In the genomic region with DNA sequence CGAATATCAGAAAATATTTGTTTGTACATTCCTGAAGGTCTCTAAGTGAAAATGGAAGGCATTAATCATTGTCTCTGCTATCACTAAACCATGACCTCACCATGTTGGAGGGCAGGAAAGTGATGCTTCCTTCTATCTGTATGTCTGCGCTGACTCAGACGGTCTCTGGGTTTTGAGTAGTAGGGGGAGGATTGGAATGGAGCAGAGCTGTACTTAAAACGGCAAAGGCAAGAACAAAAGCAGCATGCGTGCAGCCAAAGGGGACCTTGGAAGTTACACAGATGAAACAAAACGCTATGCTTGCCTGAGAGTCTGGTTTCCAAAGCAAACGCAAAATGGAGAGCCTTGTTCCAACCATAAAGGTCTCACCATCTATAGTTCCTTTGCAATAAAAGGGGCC, we compare ENCODE assay signal across 8 mouse cellular contexts. TPM values are rescaled to one million over a fixed set of nuclear protein-coding genes. Genes with fewer than 3 reads are reported as not detected.
A peak's percentile ranks its signal among the peaks of the same experiment; 100 is the strongest.
DNase-seq lines count a peak whose midpoint lies in the region; ATAC-seq and TF ChIP-seq lines count a peak whose summit lies in the region.

No protein-coding gene starts in this region.

- no peak for ATAC-seq in kidney, embryonic 14.5 days (ENCODE audit: low FRiP score, low TSS enrichment)
- ATAC-seq in forebrain, embryonic 15.5 days (replicated peaks): 0 out of 2 replicates have a peak, but pooled peaks have one; percentile 17
- ATAC-seq in midbrain, postnatal 0 days (ENCODE audit: low FRiP score): peak; percentile 53

- no peaks in the 10 kb centered on the region for H3K36me3 ChIP-seq in kidney, embryonic 14.5 days (ENCODE audit: control insufficient read depth, insufficient read depth, low read length)
- H3K36me3 ChIP-seq in forebrain, embryonic 15.5 days: peaks cover 6% of the 10 kb centered on the region; the same call in 1 of the 2 replicates
- no peaks in the 10 kb centered on the region for H3K36me3 ChIP-seq in midbrain, postnatal 0 days (ENCODE audit: insufficient read depth, low read length)

- no peak overlapping the region for H3K4me3 ChIP-seq in kidney, embryonic 14.5 days (ENCODE audit: low read length)
- no peak overlapping the region for H3K4me3 ChIP-seq in forebrain, embryonic 15.5 days
- H3K4me3 ChIP-seq in midbrain, postnatal 0 days (ENCODE audit: low read depth, low read length): no peak overlapping the region

- H3K4me1 ChIP-seq in kidney, embryonic 14.5 days (ENCODE audit: control insufficient read depth, insufficient read depth, low read length): peaks cover 22% of the 10 kb centered on the region
- peaks cover 35% of the 10 kb centered on the region for H3K4me1 ChIP-seq in forebrain, embryonic 15.5 days
- peaks cover 17% of the 10 kb centered on the region; the same call in 1 of the 2 replicates for H3K4me1 ChIP-seq in midbrain, postnatal 0 days (ENCODE audit: insufficient read depth, low read length)

- no peak overlapping the region for H3K4me2 ChIP-seq in kidney, embryonic 14.5 days (replicated peaks; ENCODE audit: low read depth, low read length)
- no peak overlapping the region for H3K4me2 ChIP-seq in forebrain, embryonic 15.5 days (replicated peaks)
- no peak overlapping the region for H3K4me2 ChIP-seq in midbrain, postnatal 0 days (ENCODE audit: low read depth, low read length, poor library complexity, severe bottlenecking)

- no peak for TF ChIP-seq CTCF in midbrain, postnatal 0 days (IDR thresholded peaks at IDR 0.05)

- H3K27me3 ChIP-seq in kidney, embryonic 14.5 days (ENCODE audit: control insufficient read depth, insufficient read depth, low read length): no peaks in the 10 kb centered on the region
- H3K27me3 ChIP-seq in forebrain, embryonic 15.5 days: no peaks in the 10 kb centered on the region
- H3K27me3 ChIP-seq in midbrain, postnatal 0 days (ENCODE audit: insufficient read depth, low read length): no peaks in the 10 kb centered on the region

- intact Hi-C loops in left cerebral cortex, postnatal 25 days (cut with DNase I): no loop called here

- no peak for DNase-seq in kidney, postnatal 10 days
- peak; percentile 44 for DNase-seq in adrenal gland, postnatal 10 days
- no peak for DNase-seq in midbrain, postnatal 0 days (ENCODE audit: low spot score)
- DNase-seq in left cerebral cortex, postnatal 25 days (ENCODE audit: low spot score in 2 of 2): no peak
- no peak for DNase-seq in cerebellum, adult 8-10 months
- no peak for DNase-seq in layer of hippocampus, postnatal 14 days (ENCODE audit: low spot score in 2 of 2)

- 44% methylated on average over 7 of the region's 7 CpGs for WGBS in kidney, embryonic 14.5 days
- 31% methylated on average over 7 of the region's 7 CpGs for WGBS in forebrain, embryonic 15.5 days
- WGBS in midbrain, postnatal 0 days: 22% methylated on average over 7 of the region's 7 CpGs

- peak overlapping the region; percentile 57 for H3K27ac ChIP-seq in kidney, embryonic 14.5 days (ENCODE audit: low read depth, low read length)
- peak overlapping the region; percentile 89 for H3K27ac ChIP-seq in forebrain, embryonic 15.5 days (replicated peaks)
- H3K27ac ChIP-seq in midbrain, postnatal 0 days (ENCODE audit: low read depth, low read length): peak overlapping the region; percentile 62

- no peaks in the 10 kb centered on the region for H3K9me3 ChIP-seq in kidney, embryonic 14.5 days (ENCODE audit: control insufficient read depth, low read length)
- H3K9me3 ChIP-seq in forebrain, embryonic 15.5 days: no peaks in the 10 kb centered on the region
- H3K9me3 ChIP-seq in midbrain, postnatal 0 days (ENCODE audit: low read length): no peaks in the 10 kb centered on the region

- H3K9ac ChIP-seq in kidney, embryonic 14.5 days (ENCODE audit: low read depth, low read length): no peak overlapping the region
- H3K9ac ChIP-seq in forebrain, embryonic 15.5 days (replicated peaks): 0 out of 2 replicates have a peak overlapping the region, but pooled peaks have one; percentile 27
- no peak overlapping the region for H3K9ac ChIP-seq in midbrain, postnatal 0 days (replicated peaks; ENCODE audit: low read length, poor library complexity, severe bottlenecking)

RNA-seq across cellular contexts. Expression of a gene that starts 41.7 kb away (rescaled TPM):
- polyA plus RNA-seq in kidney, embryonic 14.5 days (2014; fragmentation: Nextera tagmentation; extraction: Ambion mirVana): 16.6 and 19.6 TPM in 2 replicates
- 10 to 100 TPM in 1 of 2 experiments, 1 to 10 TPM in 1; 9.9 to 20.0 TPM for total RNA-seq in adrenal gland, postnatal 10 days (2021)
- polyA plus RNA-seq in forebrain, embryonic 15.5 days (2015; fragmentation: Nextera tagmentation; extraction: Ambion mirVana): 4.5 and 5.0 TPM in 2 replicates
- total RNA-seq in midbrain, postnatal 0 days (2014; rRNA removed): 0.47 and 1.9 TPM in 2 replicates
- polyA plus RNA-seq in midbrain, postnatal 0 days (2015; fragmentation: Nextera tagmentation; extraction: Ambion mirVana): 4.2 and 6.1 TPM in 2 replicates
- total RNA-seq in left cerebral cortex, postnatal 25 days (2021): under 1 TPM; 0.43 to 0.92 TPM
- 1 to 10 TPM; 3.6 to 4.3 TPM for total RNA-seq in layer of hippocampus, postnatal 14 days (2021)
